Mouse (Mus musculus) myocyte (in vitro differentiated cells): ENCODE data around the gene Tmco4. TPM values are rescaled to one million over a fixed set of nuclear protein-coding genes. Genes with fewer than 3 reads are reported as not detected.

Experiments used
- H3K27me3 ChIP-seq: one replicate; pipeline ENCODE4 v1.6.1; 2011; ENCODE audit not compliant: control insufficient read depth, insufficient read depth, insufficient read length
- H3K36me3 ChIP-seq: one replicate; pipeline ENCODE4 v1.6.1; 2011; ENCODE audit not compliant: control insufficient read depth, insufficient read depth
- H3K4me2 ChIP-seq: one replicate; pipeline ENCODE4 v1.6.1; 2011; ENCODE audit warnings: low read depth, control low read depth
- H3K4me3 ChIP-seq: one replicate; pipeline ENCODE4 v1.5.1; 2011; ENCODE audit warnings: mild to moderate bottlenecking, control low read depth, moderate library complexity
- H3K79me2 ChIP-seq: one replicate; pipeline ENCODE4 v1.6.1; 2011; ENCODE audit not compliant: control insufficient read depth, insufficient read depth
- H3ac ChIP-seq: one replicate; pipeline ENCODE4 v1.6.1; 2011; ENCODE audit not compliant: control insufficient read depth, insufficient read length
- CEBPB ChIP-seq: IDR thresholded peaks from 2 replicates; pipeline ENCODE4 v1.6.1; 2011; ENCODE audit warnings: mild to moderate bottlenecking, moderate library complexity; ENCODE audit not compliant: poor library complexity, insufficient read depth, severe bottlenecking
- E2F4 ChIP-seq: IDR thresholded peaks from one replicate; pipeline ENCODE4 v1.6.1; 2011; ENCODE audit warnings: mild to moderate bottlenecking, control low read depth, moderate library complexity; ENCODE audit not compliant: insufficient read depth
- MAX ChIP-seq: IDR thresholded peaks from one replicate; pipeline ENCODE4 v1.6.1; 2011; ENCODE audit warnings: low read depth, mild to moderate bottlenecking, control low read depth
- MYOD1 ChIP-seq, 3 experiments: IDR thresholded peaks; one replicate each; pipeline ENCODE4 v1.6.1; 2011; ENCODE audit warnings: control low read depth in 2 of 3, low read depth in 2 of 3, mild to moderate bottlenecking in 2 of 3, moderate library complexity in 1 of 3; ENCODE audit not compliant: insufficient read length in 2 of 3, control insufficient read depth in 1 of 3
- MYOG ChIP-seq, 3 experiments: IDR thresholded peaks; one replicate each; pipeline ENCODE4 v1.6.1; 2011; ENCODE audit warnings: control low read depth in 2 of 3, low read depth in 2 of 3, mild to moderate bottlenecking in 2 of 3; ENCODE audit not compliant: insufficient read length in 2 of 3, control insufficient read depth in 1 of 3, insufficient read depth in 1 of 3
- POLR2A ChIP-seq: IDR thresholded peaks from one replicate; pipeline ENCODE4 v1.6.1; 2011; ENCODE audit warnings: low read depth, mild to moderate bottlenecking, control low read depth, moderate library complexity; ENCODE audit not compliant: insufficient read length
- POLR2AphosphoS2 ChIP-seq: IDR thresholded peaks from one replicate; pipeline ENCODE4 v1.6.1; 2011; ENCODE audit warnings: low read depth, control low read depth; ENCODE audit not compliant: insufficient read length
- REST ChIP-seq: IDR thresholded peaks from one replicate; pipeline ENCODE4 v1.6.1; 2011; ENCODE audit warnings: mild to moderate bottlenecking, control low read depth, moderate library complexity; ENCODE audit not compliant: insufficient read depth, insufficient read length
- SRF ChIP-seq: IDR thresholded peaks from one replicate; pipeline ENCODE4 v1.6.1; 2011; ENCODE audit warnings: low read depth; ENCODE audit not compliant: control insufficient read depth, insufficient read length
- TCF12 ChIP-seq: IDR thresholded peaks from one replicate; pipeline ENCODE4 v1.6.1; 2011; ENCODE audit warnings: mild to moderate bottlenecking, control low read depth; ENCODE audit not compliant: poor library complexity, insufficient read depth, severe bottlenecking
- TCF3 ChIP-seq: IDR thresholded peaks from one replicate; pipeline ENCODE4 v1.6.1; 2011; ENCODE audit warnings: low read depth, control low read depth; ENCODE audit not compliant: insufficient read length
- USF1 ChIP-seq: IDR thresholded peaks from one replicate; pipeline ENCODE4 v1.6.1; 2011; ENCODE audit warnings: low read depth, mild to moderate bottlenecking, control low read depth, moderate library complexity
- polyA plus RNA-seq: library from polyadenylated mRNA; unstranded; fragments of >200 nt; fragmentation: generic; extraction: Trizol; gene quantifications from one replicate; pipeline ENCODE4 v1.2.1, GENCODE M21; 2012; ENCODE audit warnings: missing spikeins

Gene Tmco4
- polyA plus RNA-seq, 1 experiment = 3.8 TPM

DNA sequence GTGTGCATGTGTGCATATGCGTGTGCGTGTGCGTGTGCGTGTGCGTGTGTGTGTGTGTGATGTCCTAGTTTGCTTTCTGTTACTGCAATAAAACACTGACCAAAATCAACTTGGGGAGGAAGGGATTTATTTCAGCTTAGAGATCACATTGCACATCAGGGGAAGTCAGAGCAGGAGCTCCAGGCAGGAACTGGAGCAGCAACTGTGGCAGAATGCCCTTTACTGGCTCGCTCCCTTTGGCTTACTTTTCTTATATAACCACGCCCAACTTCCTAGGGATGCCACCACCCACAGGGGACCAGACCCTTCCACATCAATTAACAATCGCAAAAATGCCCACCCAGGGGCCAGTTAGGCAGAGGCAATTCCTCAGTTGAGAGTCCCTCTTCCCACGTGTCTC lies 14.1 kb upstream of the Tmco4 start:
- no peak overlapping the region for H3ac ChIP-seq
- no peaks in the 10 kb centered on the region for H3K36me3 ChIP-seq
- H3K79me2 ChIP-seq = no peaks in the 10 kb centered on the region
- no peak overlapping the region for H3K4me2 ChIP-seq
- peaks cover 35% of the 10 kb centered on the region for H3K27me3 ChIP-seq
- no peak overlapping the region for H3K4me3 ChIP-seq
- TF ChIP-seq USF1 = no peak
- TF ChIP-seq POLR2AphosphoS2 = no peak
- no peak for TF ChIP-seq SRF
- no peak for TF ChIP-seq MYOG (IDR thresholded peaks at IDR 0.05; ENCODE audit: control insufficient read depth in 1 of 3, insufficient read depth in 1 of 3, insufficient read length in 2 of 3, low read depth in 2 of 3)
- TF ChIP-seq TCF12 = no peak
- no peak for TF ChIP-seq MYOD1 (IDR thresholded peaks at IDR 0.05; ENCODE audit: control insufficient read depth in 1 of 3, insufficient read length in 2 of 3, low read depth in 2 of 3)
- no peak for TF ChIP-seq REST
- no peak for TF ChIP-seq CEBPB
- TF ChIP-seq E2F4 = no peak
- TF ChIP-seq POLR2A = no peak
- TF ChIP-seq MAX = no peak
- TF ChIP-seq TCF3 = no peak

DNA sequence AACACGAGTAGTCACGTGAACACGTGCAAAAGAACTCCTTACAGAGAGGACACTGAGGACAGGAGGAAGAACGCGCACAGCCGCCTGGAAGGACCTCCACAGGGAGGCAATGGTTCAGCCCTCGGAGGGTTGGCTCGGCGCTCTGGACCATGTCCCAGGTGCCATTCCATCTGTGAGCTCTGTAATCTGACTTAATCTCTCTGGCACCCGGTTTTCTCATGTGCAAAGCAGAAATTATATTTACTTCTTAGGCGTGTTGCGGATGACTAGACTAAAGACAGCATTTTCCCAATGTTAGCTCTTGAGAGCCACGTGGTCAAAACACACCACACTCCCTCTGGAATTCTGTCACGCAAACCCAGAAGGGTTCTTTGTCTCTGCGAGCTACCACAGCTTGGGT lies 13.6 kb upstream of the Tmco4 start:
- Histone ChIP-seq H3K36me3 (no peaks in the 10 kb centered on the region), H3K79me2 (no peaks in the 10 kb centered on the region), H3K27me3 (peaks cover 38% of the 10 kb centered on the region), H3ac (no peak overlapping the region), H3K4me3 (no peak overlapping the region), H3K4me2 (no peak overlapping the region)
- no peak for TF ChIP-seq POLR2AphosphoS2
- TF ChIP-seq E2F4 = no peak
- TF ChIP-seq SRF = no peak
- no peak for TF ChIP-seq MAX
- TF ChIP-seq TCF12 = no peak
- no peak for TF ChIP-seq MYOD1 (IDR thresholded peaks at IDR 0.05; ENCODE audit: control insufficient read depth in 1 of 3, insufficient read length in 2 of 3, low read depth in 2 of 3)
- no peak for TF ChIP-seq MYOG (IDR thresholded peaks at IDR 0.05; ENCODE audit: control insufficient read depth in 1 of 3, insufficient read depth in 1 of 3, insufficient read length in 2 of 3, low read depth in 2 of 3)
- TF ChIP-seq USF1 = no peak
- TF ChIP-seq TCF3 = no peak
- no peak for TF ChIP-seq POLR2A
- TF ChIP-seq CEBPB = no peak
- no peak for TF ChIP-seq REST

DNA sequence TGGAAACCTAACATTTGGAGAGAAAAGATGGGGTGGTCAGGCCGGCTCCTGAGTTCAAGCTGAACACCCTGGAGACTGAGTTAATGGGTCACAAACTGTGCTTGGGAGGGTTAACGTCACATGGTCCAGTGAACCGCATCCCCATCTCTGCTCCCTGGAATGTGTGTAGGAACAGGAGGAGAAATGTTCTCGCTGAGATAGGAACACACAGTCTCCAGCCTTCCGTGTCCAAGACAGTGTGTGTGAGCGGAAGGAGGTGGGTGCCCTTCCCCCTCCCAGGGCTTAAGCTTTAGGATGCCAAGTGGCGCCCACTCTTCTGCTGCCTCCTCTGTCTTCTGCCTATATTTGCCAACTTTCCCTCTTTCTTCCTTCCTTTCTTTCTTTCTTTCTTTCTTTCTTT lies 12.8 kb upstream of the Tmco4 start:
- TF ChIP-seq MAX (no peak), SRF (no peak), TCF12 (no peak), REST (no peak), TCF3 (no peak), MYOG (IDR thresholded peaks at IDR 0.05; ENCODE audit: control insufficient read depth in 1 of 3, insufficient read depth in 1 of 3, insufficient read length in 2 of 3, low read depth in 2 of 3) (no peak), USF1 (no peak), CEBPB (no peak), POLR2AphosphoS2 (no peak), E2F4 (no peak), POLR2A (no peak), MYOD1 (IDR thresholded peaks at IDR 0.05; ENCODE audit: control insufficient read depth in 1 of 3, insufficient read length in 2 of 3, low read depth in 2 of 3) (no peak)

DNA sequence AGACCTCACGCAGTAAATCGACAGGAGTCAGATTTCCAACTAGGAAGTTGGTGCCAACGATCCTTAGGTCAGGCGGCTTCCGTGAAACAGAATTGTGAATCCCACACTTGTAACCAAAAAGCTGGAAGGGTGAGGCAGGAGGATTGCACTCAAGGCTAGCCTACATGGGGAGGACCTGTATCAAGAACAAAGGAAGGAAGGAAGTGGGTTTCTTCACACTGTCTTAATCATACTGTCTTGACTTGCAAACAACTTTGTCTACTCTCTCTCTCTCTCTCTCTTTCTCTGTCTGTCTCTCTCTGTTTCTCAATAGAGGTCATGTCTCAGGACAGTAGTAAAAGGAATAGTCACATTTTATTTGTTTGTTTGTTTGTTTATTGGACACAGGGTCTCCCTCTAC lies 10.0 kb upstream of the Tmco4 start:
- H3ac ChIP-seq = no peak overlapping the region
- TF ChIP-seq MAX (no peak), MYOD1 (IDR thresholded peaks at IDR 0.05; ENCODE audit: control insufficient read depth in 1 of 3, insufficient read length in 2 of 3, low read depth in 2 of 3) (no peak), E2F4 (no peak), MYOG (IDR thresholded peaks at IDR 0.05; ENCODE audit: control insufficient read depth in 1 of 3, insufficient read depth in 1 of 3, insufficient read length in 2 of 3, low read depth in 2 of 3) (no peak), REST (no peak), POLR2A (no peak), TCF3 (no peak), CEBPB (no peak), TCF12 (no peak)
- H3K36me3 ChIP-seq = no peaks in the 10 kb centered on the region

More for the DNA sequence above, 12.8 kb upstream of the Tmco4 start:
- H3K4me2 ChIP-seq = no peak overlapping the region
- H3K79me2 ChIP-seq = no peaks in the 10 kb centered on the region
- peaks cover 43% of the 10 kb centered on the region for H3K27me3 ChIP-seq
- no peak overlapping the region for H3K4me3 ChIP-seq
- no peak overlapping the region for H3ac ChIP-seq
- H3K36me3 ChIP-seq = no peaks in the 10 kb centered on the region

More for the DNA sequence above, 10.0 kb upstream of the Tmco4 start:
- no peaks in the 10 kb centered on the region for H3K79me2 ChIP-seq
- no peak overlapping the region for H3K4me3 ChIP-seq
- no peak overlapping the region for H3K4me2 ChIP-seq
- peaks cover 36% of the 10 kb centered on the region for H3K27me3 ChIP-seq
